Mouse (Mus musculus) neutrophil, adult 65 days (primary cell): Measurements from ENCODE around the gene Trappc2l. TPM values are rescaled to one million over a fixed set of nuclear protein-coding genes. Genes with fewer than 3 reads are reported as not detected.

Experiments used
- total RNA-seq: library from RNA; stranded (reverse); gene quantifications from 2 replicates; pipeline ENCODE4 v1.2.4, GENCODE M21; 2023

The Trappc2l gene
- 38.8 and 41.0 TPM in 2 replicates for total RNA-seq

GRCm38 (mm10) chr8:122611295-122612133, at the start of gene Trappc2l, which contains the start of gene Galns:
Gene Trappc2l (plus strand): TSS chr8:122611640.
Gene Galns (minus strand): TSS chr8:122611463.

GRCm38 (mm10) chr8:122567361-122568108, 43.9 kb upstream of the Trappc2l start, which contains the start of gene Cdt1:
Gene Cdt1 (plus strand): TSS chr8:122568015.

GRCm38 (mm10) chr8:122576648-122577022, 34.8 kb upstream of the Trappc2l start, which contains the start of gene Aprt:
Gene Aprt (minus strand): TSS chr8:122576909.

GRCm38 (mm10) chr8:122622727-122623126, 11.3 kb downstream of the Trappc2l start, which contains the start of gene Pabpn1l:
Gene Pabpn1l (minus strand): TSS chr8:122622739.

Other genes with a start within 250 kb of the Trappc2l start
- 47.4 and 75.2 TPM in 2 replicates for gene Zc3h18, start 235.0 kb upstream of the Trappc2l start, total RNA-seq
- 0.98 TPM in 1 of 2 replicates, not detected in the other for gene Il17c, start 189.6 kb upstream of the Trappc2l start, total RNA-seq
- gene Cyba, start 178.7 kb upstream of the Trappc2l start, total RNA-seq, result 796 and 813 TPM in 2 replicates
- gene Mvd, start 168.2 kb upstream of the Trappc2l start, total RNA-seq, result 8.7 and 10.0 TPM in 2 replicates
- gene Snai3, start 150.9 kb upstream of the Trappc2l start, total RNA-seq, result not detected in 2 replicates
- 47.1 and 54.5 TPM in 2 replicates for gene Rnf166, start 135.6 kb upstream of the Trappc2l start, total RNA-seq
- 13.2 and 15.3 TPM in 2 replicates for gene Ctu2, start 135.5 kb upstream of the Trappc2l start, total RNA-seq
- 24.0 and 38.7 TPM in 2 replicates for gene Piezo1, start 60.3 kb upstream of the Trappc2l start, total RNA-seq
- gene Cdt1, start 43.6 kb upstream of the Trappc2l start, total RNA-seq, result 56.1 and 75.3 TPM in 2 replicates
- gene Aprt, start 34.7 kb upstream of the Trappc2l start, total RNA-seq, result 160 and 176 TPM in 2 replicates
- 74.4 and 111 TPM in 2 replicates for gene Galns, start 177 bp upstream of the Trappc2l start, total RNA-seq
- not detected in 2 replicates for gene Pabpn1l, start 11.1 kb downstream of the Trappc2l start, total RNA-seq
- gene Cbfa2t3, start 87.5 kb downstream of the Trappc2l start, total RNA-seq, result 13.8 and 15.5 TPM in 2 replicates
- 3.9 and 7.3 TPM in 2 replicates for gene Acsf3, start 163.8 kb downstream of the Trappc2l start, total RNA-seq
- not detected in 2 replicates for gene Cdh15, start 236.3 kb downstream of the Trappc2l start, total RNA-seq